Mouse (Mus musculus): Measurements from ENCODE around the gene Ywhaq.
A peak's percentile ranks its signal among the peaks of the same experiment; 100 is the strongest.

- TF ChIP-seq CTCF (IDR thresholded peaks at IDR 0.05; ENCODE audit: low read depth) (peak; percentile 47), EP300 (IDR thresholded peaks at IDR 0.05; ENCODE audit: low read depth) (no peak)
These were observed 24.4 kb upstream of the Ywhaq start for GRCm38 (mm10) chr12:21441870-21442269.

Measured in liver, embryonic 14.5 days (tissue).